Mouse (Mus musculus): ENCODE measurements around the gene Atxn3. TPM values are rescaled to one million over a fixed set of nuclear protein-coding genes. Genes with fewer than 3 reads are reported as not detected.

The Atxn3 gene
- polyA plus RNA-seq (2016; fragmentation: Nextera tagmentation; extraction: Ambion mirVana): 16.2 and 16.4 TPM in 2 replicates

GRCm38 (mm10) chr12:101957942-101958544, at the start of gene Atxn3:
Gene Atxn3 (minus strand): TSS chr12:101958246.
- peaks cover 16% of the 10 kb centered on the region for H3K4me1 ChIP-seq
- H3K4me2 ChIP-seq: peak within 1 kb of the TSS; percentile 68
- H3K9me3 ChIP-seq: no peaks in the 10 kb centered on the region
- peak within 1 kb of the TSS; percentile 82 for H3K4me3 ChIP-seq (replicated peaks)
- under 1% methylated on average over 53 of the region's 54 CpGs for WGBS
- H3K9ac ChIP-seq: peak within 1 kb of the TSS; percentile 84
- H3K36me3 ChIP-seq (replicated peaks): 0 out of 2 replicates have a peak, but pooled peaks cover 3% of the 10 kb centered on the region
- ATAC-seq (ENCODE audit: low FRiP score): peak; percentile 100
- no peaks in the 10 kb centered on the region for H3K27me3 ChIP-seq
- H3K27ac ChIP-seq: peak within 1 kb of the TSS; percentile 56; the same call in 1 of the 2 replicates

GRCm38 (mm10) chr12:102000785-102001184, 42.7 kb upstream of the Atxn3 start:
- 94% methylated on average over 11 of the region's 11 CpGs for WGBS
- Histone ChIP-seq H3K9me3 (no peaks in the 10 kb centered on the region), H3K27me3 (no peaks in the 10 kb centered on the region), H3K36me3 (replicated peaks) (peaks cover 89% of the 10 kb centered on the region), H3K9ac (no peak overlapping the region), H3K4me3 (replicated peaks) (no peak overlapping the region), H3K4me1 (no peaks in the 10 kb centered on the region), H3K27ac (no peak overlapping the region), H3K4me2 (no peak overlapping the region)
- ATAC-seq (ENCODE audit: low FRiP score): no peak

DNA sequence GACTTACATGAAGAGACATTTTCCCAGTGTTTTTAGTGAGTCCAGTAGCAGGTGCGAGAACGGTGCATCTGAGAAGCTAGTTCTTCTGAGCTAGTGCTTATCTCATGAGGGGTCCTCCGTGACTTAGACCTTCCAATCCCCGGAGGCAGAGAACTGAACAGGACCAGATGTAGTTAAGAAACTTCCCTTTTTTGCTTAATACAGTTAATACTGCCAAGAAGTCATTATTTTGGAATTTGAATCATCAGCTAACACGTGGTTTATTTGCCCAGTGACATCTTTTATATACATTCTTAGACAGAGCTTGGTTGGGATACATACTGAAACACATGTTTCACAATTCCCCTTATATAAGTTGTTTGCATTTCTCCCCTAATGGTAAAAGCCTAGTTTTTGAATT, 40.9 kb upstream of the Atxn3 start:
- Histone ChIP-seq H3K36me3 (replicated peaks) (peaks cover 82% of the 10 kb centered on the region), H3K9me3 (no peaks in the 10 kb centered on the region), H3K27ac (no peak overlapping the region), H3K4me1 (no peaks in the 10 kb centered on the region), H3K4me2 (no peak overlapping the region), H3K4me3 (replicated peaks) (no peak overlapping the region), H3K9ac (no peak overlapping the region), H3K27me3 (no peaks in the 10 kb centered on the region)
- ATAC-seq (ENCODE audit: low FRiP score): no peak
- WGBS: 96% methylated on average over 5 of the region's 5 CpGs

- no peak for ATAC-seq (ENCODE audit: low FRiP score)
- WGBS: 96% methylated on average over 8 of the region's 8 CpGs
Measured at GRCm38 (mm10) chr12:101994576-101995467, 36.8 kb upstream of the Atxn3 start.

GRCm38 (mm10) chr12:101987659-101988058, 29.6 kb upstream of the Atxn3 start:
- Histone ChIP-seq H3K4me2 (no peak overlapping the region), H3K36me3 (replicated peaks) (peaks cover 86% of the 10 kb centered on the region), H3K9ac (no peak overlapping the region), H3K9me3 (no peaks in the 10 kb centered on the region), H3K4me1 (no peaks in the 10 kb centered on the region), H3K27me3 (no peaks in the 10 kb centered on the region), H3K27ac (no peak overlapping the region), H3K4me3 (replicated peaks) (no peak overlapping the region)
- ATAC-seq (ENCODE audit: low FRiP score): no peak
- WGBS: 94% methylated on average over 6 of the region's 6 CpGs

More at GRCm38 (mm10) chr12:101994576-101995467, 36.8 kb upstream of the Atxn3 start:
- Histone ChIP-seq H3K4me2 (no peak overlapping the region), H3K27me3 (no peaks in the 10 kb centered on the region), H3K36me3 (replicated peaks) (peaks cover 77% of the 10 kb centered on the region), H3K9ac (no peak overlapping the region), H3K27ac (no peak overlapping the region), H3K9me3 (no peaks in the 10 kb centered on the region), H3K4me3 (replicated peaks) (no peak overlapping the region), H3K4me1 (no peaks in the 10 kb centered on the region)

DNA sequence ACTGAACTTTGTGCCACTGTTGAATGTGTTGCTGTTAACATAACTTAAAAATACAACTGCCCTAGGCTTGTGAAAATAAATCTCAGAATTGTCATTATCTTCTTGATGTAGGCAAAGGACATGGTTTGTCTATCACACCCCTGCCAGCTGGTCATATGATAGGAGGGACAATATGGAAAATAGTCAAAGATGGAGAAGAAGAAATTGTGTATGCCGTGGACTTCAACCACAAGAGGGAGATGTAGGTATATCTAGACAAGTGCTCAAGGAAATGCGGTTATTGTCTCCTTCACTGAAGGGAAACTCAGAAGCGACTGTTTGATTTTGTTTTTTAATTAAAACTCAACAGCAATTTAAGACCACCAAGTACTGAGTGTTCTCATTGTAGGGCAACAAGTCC, 27.1 kb upstream of the Atxn3 start:
- H3K4me2 ChIP-seq: no peak overlapping the region
- H3K4me1 ChIP-seq: no peaks in the 10 kb centered on the region
- H3K4me3 ChIP-seq (replicated peaks): no peak overlapping the region
- no peak overlapping the region for H3K9ac ChIP-seq
- no peak for ATAC-seq (ENCODE audit: low FRiP score)
- H3K27ac ChIP-seq: no peak overlapping the region
- WGBS: 81% methylated on average over 3 of the region's 3 CpGs
- H3K9me3 ChIP-seq: no peaks in the 10 kb centered on the region
- peaks cover 71% of the 10 kb centered on the region for H3K36me3 ChIP-seq (replicated peaks)
- no peaks in the 10 kb centered on the region for H3K27me3 ChIP-seq

DNA sequence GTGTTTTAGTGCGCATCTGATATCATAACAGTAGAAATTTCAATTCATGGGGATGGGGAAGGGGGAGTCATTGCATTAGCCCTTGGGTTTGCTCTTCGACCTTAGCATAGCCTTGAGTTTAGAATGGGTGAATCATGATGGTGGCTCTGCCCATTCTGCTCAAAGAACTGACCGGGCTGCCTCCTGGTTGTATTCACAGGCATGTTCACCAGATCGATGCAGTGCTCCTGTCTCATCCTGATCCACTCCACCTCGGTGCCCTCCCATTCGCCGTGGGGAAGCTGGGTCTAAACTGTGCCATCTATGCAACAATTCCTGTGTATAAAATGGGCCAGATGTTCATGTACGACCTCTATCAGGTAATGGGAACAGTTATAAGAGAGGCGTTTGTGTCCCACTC, 24.9 kb upstream of the Atxn3 start:
- no peaks in the 10 kb centered on the region for H3K4me1 ChIP-seq
- no peaks in the 10 kb centered on the region for H3K27me3 ChIP-seq
- H3K27ac ChIP-seq: no peak overlapping the region
- 95% methylated on average over 9 of the region's 9 CpGs for WGBS
- H3K4me2 ChIP-seq: no peak overlapping the region
- no peak overlapping the region for H3K4me3 ChIP-seq (replicated peaks)
- no peak for ATAC-seq (ENCODE audit: low FRiP score)
- H3K36me3 ChIP-seq (replicated peaks): peaks cover 53% of the 10 kb centered on the region
- no peak overlapping the region for H3K9ac ChIP-seq
- no peaks in the 10 kb centered on the region for H3K9me3 ChIP-seq

DNA sequence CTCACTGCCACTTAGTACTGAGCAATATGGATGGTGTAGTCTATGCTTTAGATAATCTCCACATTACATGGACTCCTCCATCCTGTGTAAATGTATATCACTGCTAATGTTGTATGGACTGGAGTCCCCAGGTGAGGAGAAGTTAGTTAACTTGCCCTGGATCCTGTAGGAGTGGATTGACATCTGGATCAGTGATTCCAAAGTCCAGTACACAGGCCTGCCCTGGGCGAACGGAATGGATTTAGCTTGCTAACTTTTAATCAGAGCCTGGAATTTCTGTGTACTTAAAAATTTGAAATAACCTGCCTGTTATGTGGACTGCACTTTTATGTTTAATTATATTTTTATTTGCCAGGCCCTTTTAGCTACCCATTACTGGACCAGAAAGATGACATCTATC, 23.5 kb upstream of the Atxn3 start:
- peaks cover 13% of the 10 kb centered on the region for H3K4me1 ChIP-seq
- no peak overlapping the region for H3K4me2 ChIP-seq
- no peak overlapping the region for H3K9ac ChIP-seq
- H3K27ac ChIP-seq: no peak overlapping the region
- no peaks in the 10 kb centered on the region for H3K27me3 ChIP-seq
- no peak for ATAC-seq (ENCODE audit: low FRiP score)
- peaks cover 39% of the 10 kb centered on the region for H3K36me3 ChIP-seq (replicated peaks)
- no peaks in the 10 kb centered on the region for H3K9me3 ChIP-seq
- no peak overlapping the region for H3K4me3 ChIP-seq (replicated peaks)
- WGBS: 96% methylated on average over 2 of the region's 2 CpGs

DNA sequence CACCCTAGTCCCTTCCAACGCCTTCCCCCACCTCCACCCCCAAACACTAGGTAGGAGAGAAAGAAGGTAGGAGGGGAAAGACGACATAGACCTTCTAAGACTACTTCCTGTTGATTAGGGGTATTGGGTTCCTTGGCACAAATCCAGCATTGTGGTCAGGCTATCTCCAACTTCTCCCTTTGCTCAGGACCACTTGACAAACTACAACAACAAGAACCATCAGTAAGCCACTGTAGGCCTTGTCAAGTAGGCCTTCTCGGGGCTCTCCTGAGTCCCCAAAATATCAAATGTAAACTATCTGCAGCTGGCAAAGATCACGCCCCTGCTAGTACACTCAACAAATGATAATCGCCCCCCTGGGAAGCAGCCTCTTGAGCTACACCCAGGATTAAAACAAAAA, 22.2 kb upstream of the Atxn3 start:
- Histone ChIP-seq H3K27ac (no peak overlapping the region), H3K9me3 (no peaks in the 10 kb centered on the region), H3K9ac (no peak overlapping the region), H3K4me3 (replicated peaks) (no peak overlapping the region), H3K36me3 (replicated peaks) (peaks cover 33% of the 10 kb centered on the region), H3K27me3 (no peaks in the 10 kb centered on the region), H3K4me1 (peaks cover 14% of the 10 kb centered on the region), H3K4me2 (no peak overlapping the region)
- WGBS: 85% methylated on average over 5 of the region's 5 CpGs
- no peak for ATAC-seq (ENCODE audit: low FRiP score)

DNA sequence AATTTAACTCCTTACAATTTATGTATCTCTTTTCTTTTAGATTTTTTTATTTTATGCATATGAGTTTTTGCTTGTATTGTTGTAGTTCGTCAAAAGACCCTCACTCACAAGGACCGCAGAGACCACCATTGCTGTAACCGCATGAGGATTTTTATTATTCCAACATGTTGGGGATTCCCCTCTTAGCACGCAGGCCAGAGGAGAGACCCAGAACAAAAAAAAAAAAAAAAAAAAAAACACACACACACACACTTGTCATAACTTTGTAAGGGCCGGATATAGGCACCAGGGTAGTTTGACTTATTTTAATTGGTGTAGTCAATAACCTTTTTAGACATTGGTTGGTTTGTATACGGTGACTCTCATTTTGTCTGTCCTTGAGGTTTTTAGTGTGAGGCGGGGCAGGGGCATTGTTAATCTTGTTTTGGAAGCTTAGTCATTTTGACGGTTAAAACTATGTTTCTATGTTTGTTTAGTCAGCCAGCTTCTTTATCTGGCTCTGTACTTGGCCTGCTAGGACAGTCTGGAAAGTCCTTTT, 21.2 kb upstream of the Atxn3 start:
- H3K27ac ChIP-seq: no peak overlapping the region

DNA sequence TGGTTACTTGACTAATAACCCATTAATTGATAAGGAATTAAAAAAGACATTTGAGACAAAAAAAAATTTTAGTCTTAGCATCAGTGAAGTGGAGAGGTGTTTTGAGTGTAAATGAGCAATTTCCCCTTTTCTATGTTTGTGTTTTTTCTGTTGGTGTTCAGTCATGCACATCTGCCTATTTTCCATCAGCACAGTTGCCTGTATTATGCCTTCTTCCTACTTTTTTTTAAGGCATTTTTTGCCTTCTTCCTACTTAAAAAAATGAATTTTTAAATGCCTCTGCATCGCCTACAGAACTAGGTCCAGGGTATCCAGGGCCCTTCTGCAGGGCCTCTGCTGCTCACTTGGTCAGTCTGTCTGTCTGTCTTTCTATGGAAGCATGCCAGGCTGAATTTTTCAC, 20.5 kb upstream of the Atxn3 start:
- Histone ChIP-seq H3K4me2 (no peak overlapping the region), H3K4me3 (replicated peaks) (no peak overlapping the region), H3K9me3 (no peaks in the 10 kb centered on the region), H3K36me3 (replicated peaks) (peaks cover 18% of the 10 kb centered on the region), H3K9ac (no peak overlapping the region), H3K27ac (no peak overlapping the region), H3K4me1 (peaks cover 22% of the 10 kb centered on the region), H3K27me3 (no peaks in the 10 kb centered on the region)
- no peak for ATAC-seq (ENCODE audit: low FRiP score)
- 97% methylated on average over 1 of the region's 1 CpGs for WGBS

More for the DNA sequence above, 21.2 kb upstream of the Atxn3 start:
- Histone ChIP-seq H3K4me1 (peaks cover 21% of the 10 kb centered on the region), H3K9ac (no peak overlapping the region), H3K36me3 (replicated peaks) (peaks cover 25% of the 10 kb centered on the region), H3K9me3 (no peaks in the 10 kb centered on the region), H3K4me3 (replicated peaks) (no peak overlapping the region), H3K27me3 (no peaks in the 10 kb centered on the region), H3K4me2 (no peak overlapping the region)
- WGBS: 92% methylated on average over 8 of the region's 8 CpGs
- ATAC-seq (ENCODE audit: low FRiP score): no peak

GRCm38 (mm10) chr12:101978162-101978561, 20.1 kb upstream of the Atxn3 start:
- H3K4me1 ChIP-seq: peaks cover 22% of the 10 kb centered on the region
- H3K9me3 ChIP-seq: no peaks in the 10 kb centered on the region
- H3K4me2 ChIP-seq: no peak overlapping the region
- H3K36me3 ChIP-seq (replicated peaks): peaks cover 14% of the 10 kb centered on the region
- no peaks in the 10 kb centered on the region for H3K27me3 ChIP-seq
- H3K4me3 ChIP-seq (replicated peaks): no peak overlapping the region
- WGBS: 88% methylated on average over 5 of the region's 5 CpGs
- no peak for ATAC-seq (ENCODE audit: low FRiP score)
- H3K9ac ChIP-seq: no peak overlapping the region
- no peak overlapping the region for H3K27ac ChIP-seq
